Mouse (Mus musculus) kidney, embryonic 16.5 days (tissue): ENCODE data around the gene Phkb. TPM values are rescaled to one million over a fixed set of nuclear protein-coding genes. Genes with fewer than 3 reads are reported as not detected.

Experiments
- ATAC-seq: fragments of 200-750 bp; cut with Nextera tagmentation; 2 replicates; pipeline ENCODE4 v1.8.0; 2017; ENCODE audit warnings: moderate TSS enrichment; ENCODE audit not compliant: low FRiP score, low TSS enrichment
- H3K27ac ChIP-seq: fragments of 300-500 bp; sonication (generic); 2 replicates; pipeline ENCODE4 v1.5.1; 2014; ENCODE audit warnings: low read length
- H3K27me3 ChIP-seq: fragments of 300-500 bp; sonication (generic); 2 replicates; pipeline ENCODE4 v1.6.1; 2014; ENCODE audit warnings: low read length, control low read depth, mixed read lengths; ENCODE audit not compliant: insufficient read depth
- H3K36me3 ChIP-seq: fragments of 300-500 bp; sonication (generic); 2 replicates; pipeline ENCODE4 v1.6.1; 2014; ENCODE audit warnings: low read length, control low read depth, mixed read lengths; ENCODE audit not compliant: insufficient read depth
- H3K4me1 ChIP-seq: fragments of 300-500 bp; sonication (generic); 2 replicates; pipeline ENCODE4 v1.6.1; 2014; ENCODE audit warnings: low read length, control low read depth, mixed read lengths; ENCODE audit not compliant: insufficient read depth
- H3K4me2 ChIP-seq: fragments of 300-500 bp; sonication (generic); replicated peaks from 2 replicates; pipeline ENCODE4 v1.6.1; 2014; ENCODE audit warnings: low read depth, low read length
- H3K4me3 ChIP-seq: fragments of 300-500 bp; sonication (generic); 2 replicates; pipeline ENCODE4 v1.5.1; 2014; ENCODE audit warnings: mild to moderate bottlenecking, low read length
- H3K9ac ChIP-seq: fragments of 300-500 bp; sonication (generic); replicated peaks from 2 replicates; pipeline ENCODE4 v1.6.1; 2014; ENCODE audit warnings: low read length
- H3K9me3 ChIP-seq: fragments of 300-500 bp; sonication (generic); 2 replicates; pipeline ENCODE4 v1.6.1; 2016; ENCODE audit warnings: low read length, control low read depth
- WGBS: fragments of 180-500 bp; shearing (Covaris S2); extraction: QIAGEN DNeasy Blood & Tissue Kit; methylation state at CpG from one replicate; pipeline ENCODE4 v1.1.7; 2014; 5-methylcytosine and 5-hydroxymethylcytosine counted together
- polyA plus RNA-seq: library from polyadenylated mRNA; unstranded; fragments of >200 nt; fragmentation: Nextera tagmentation; extraction: Ambion mirVana; gene quantifications from 2 replicates; pipeline ENCODE4 v1.2.1, GENCODE M21; 2015

Gene Phkb
- polyA plus RNA-seq, 1 experiment from 2014 or later: 55.5 TPM

- no peak overlapping the region for H3K4me2 ChIP-seq
- no peaks in the 10 kb centered on the region for H3K36me3 ChIP-seq
- H3K9ac ChIP-seq: no peak overlapping the region
- H3K27me3 ChIP-seq: no peaks in the 10 kb centered on the region
- no peak overlapping the region for H3K27ac ChIP-seq
- peaks cover 5% of the 10 kb centered on the region; the same call in 1 of the 2 replicates for H3K4me1 ChIP-seq
- H3K9me3 ChIP-seq: no peaks in the 10 kb centered on the region
- no peak overlapping the region for H3K4me3 ChIP-seq
- ATAC-seq: no peak
These were observed 165.7 kb downstream of the Phkb start for GRCm38 (mm10) chr8:86006485-86006884.

GRCm38 (mm10) chr8:86016806-86017205 is 176.0 kb downstream of the Phkb start:
- 81% methylated on average over 2 of the region's 2 CpGs for WGBS
- H3K4me1 ChIP-seq: no peaks in the 10 kb centered on the region

GRCm38 (mm10) chr8:86028646-86029312 is 188.0 kb downstream of the Phkb start:
- H3K4me1 ChIP-seq: no peaks in the 10 kb centered on the region
- no peak overlapping the region for H3K27ac ChIP-seq
- no peaks in the 10 kb centered on the region for H3K9me3 ChIP-seq
- no peak for ATAC-seq
- H3K9ac ChIP-seq: no peak overlapping the region
- 58% methylated on average over 6 of the region's 6 CpGs for WGBS
- H3K27me3 ChIP-seq: no peaks in the 10 kb centered on the region
- H3K4me2 ChIP-seq: no peak overlapping the region
- 0 out of 2 replicates have a peak, but pooled peaks cover 8% of the 10 kb centered on the region for H3K36me3 ChIP-seq
- no peak overlapping the region for H3K4me3 ChIP-seq

More at GRCm38 (mm10) chr8:86016806-86017205, 176.0 kb downstream of the Phkb start:
- Histone ChIP-seq H3K36me3 (peaks cover 6% of the 10 kb centered on the region; the same call in 1 of the 2 replicates), H3K9ac (no peak overlapping the region), H3K9me3 (no peaks in the 10 kb centered on the region), H3K27ac (no peak overlapping the region), H3K4me3 (no peak overlapping the region), H3K4me2 (no peak overlapping the region), H3K27me3 (no peaks in the 10 kb centered on the region)
- no peak for ATAC-seq

- H3K27ac ChIP-seq: no peak overlapping the region
- H3K4me2 ChIP-seq: no peak overlapping the region
- H3K9ac ChIP-seq: no peak overlapping the region
- H3K4me3 ChIP-seq: no peak overlapping the region
- H3K27me3 ChIP-seq: no peaks in the 10 kb centered on the region
- no peaks in the 10 kb centered on the region for H3K9me3 ChIP-seq
- ATAC-seq: no peak
- WGBS: 86% methylated on average over 7 of the region's 7 CpGs
- H3K4me1 ChIP-seq: no peaks in the 10 kb centered on the region
- 0 out of 2 replicates have a peak, but pooled peaks cover 8% of the 10 kb centered on the region for H3K36me3 ChIP-seq
These were observed 188.7 kb downstream of the Phkb start for GRCm38 (mm10) chr8:86029451-86029850.

GRCm38 (mm10) chr8:86034662-86035365 is 194.1 kb downstream of the Phkb start:
- Histone ChIP-seq H3K4me2 (no peak overlapping the region), H3K9me3 (no peaks in the 10 kb centered on the region), H3K27me3 (no peaks in the 10 kb centered on the region), H3K4me3 (no peak overlapping the region), H3K27ac (no peak overlapping the region), H3K9ac (no peak overlapping the region), H3K4me1 (no peaks in the 10 kb centered on the region), H3K36me3 (0 out of 2 replicates have a peak, but pooled peaks cover 11% of the 10 kb centered on the region)
- WGBS: 69% methylated on average over 6 of the region's 6 CpGs
- no peak for ATAC-seq

- H3K4me1 ChIP-seq: no peaks in the 10 kb centered on the region
- no peak overlapping the region for H3K4me2 ChIP-seq
- H3K4me3 ChIP-seq: no peak overlapping the region
- H3K9ac ChIP-seq: no peak overlapping the region
- H3K36me3 ChIP-seq: 0 out of 2 replicates have a peak, but pooled peaks cover 10% of the 10 kb centered on the region
- H3K27ac ChIP-seq: no peak overlapping the region
- 76% methylated on average over 4 of the region's 4 CpGs for WGBS
- ATAC-seq: no peak
- H3K27me3 ChIP-seq: no peaks in the 10 kb centered on the region
- H3K9me3 ChIP-seq: no peaks in the 10 kb centered on the region
These were observed 194.6 kb downstream of the Phkb start for GRCm38 (mm10) chr8:86035371-86035770.

- H3K27ac ChIP-seq: no peak overlapping the region
- no peak overlapping the region for H3K9ac ChIP-seq
- no peaks in the 10 kb centered on the region for H3K27me3 ChIP-seq
- no peak overlapping the region for H3K4me3 ChIP-seq
- ATAC-seq: no peak
- 91% methylated on average over 3 of the region's 3 CpGs for WGBS
- 0 out of 2 replicates have a peak, but pooled peaks cover 7% of the 10 kb centered on the region for H3K36me3 ChIP-seq
- H3K9me3 ChIP-seq: no peaks in the 10 kb centered on the region
- H3K4me2 ChIP-seq: no peak overlapping the region
- H3K4me1 ChIP-seq: no peaks in the 10 kb centered on the region
These were observed 197.7 kb downstream of the Phkb start for GRCm38 (mm10) chr8:86038462-86038861.

- 47% methylated on average over 2 of the region's 2 CpGs for WGBS
These were observed 201.3 kb downstream of the Phkb start for GRCm38 (mm10) chr8:86042049-86042448.

GRCm38 (mm10) chr8:86050882-86051281 is 210.1 kb downstream of the Phkb start:
- 83% methylated on average over 3 of the region's 3 CpGs for WGBS
- Histone ChIP-seq H3K4me1 (no peaks in the 10 kb centered on the region), H3K4me3 (no peak overlapping the region), H3K9me3 (no peaks in the 10 kb centered on the region), H3K9ac (no peak overlapping the region), H3K27me3 (no peaks in the 10 kb centered on the region), H3K4me2 (no peak overlapping the region), H3K27ac (no peak overlapping the region), H3K36me3 (no peaks in the 10 kb centered on the region)
- ATAC-seq: no peak

More at GRCm38 (mm10) chr8:86042049-86042448, 201.3 kb downstream of the Phkb start:
- no peak overlapping the region for H3K9ac ChIP-seq
- no peak overlapping the region for H3K4me2 ChIP-seq
- 0 out of 2 replicates have a peak, but pooled peaks cover 4% of the 10 kb centered on the region for H3K36me3 ChIP-seq
- no peaks in the 10 kb centered on the region for H3K27me3 ChIP-seq
- no peak overlapping the region for H3K4me3 ChIP-seq
- H3K4me1 ChIP-seq: no peaks in the 10 kb centered on the region
- no peaks in the 10 kb centered on the region for H3K9me3 ChIP-seq
- no peak for ATAC-seq
- H3K27ac ChIP-seq: no peak overlapping the region

- ATAC-seq: no peak
- Histone ChIP-seq H3K4me2 (no peak overlapping the region), H3K36me3 (peaks cover 6% of the 10 kb centered on the region; the same call in 1 of the 2 replicates), H3K4me3 (no peak overlapping the region), H3K4me1 (no peaks in the 10 kb centered on the region), H3K9ac (no peak overlapping the region), H3K27me3 (no peaks in the 10 kb centered on the region), H3K9me3 (no peaks in the 10 kb centered on the region), H3K27ac (no peak overlapping the region)
- WGBS: 83% methylated on average over 4 of the region's 4 CpGs
These were observed 211.2 kb downstream of the Phkb start for GRCm38 (mm10) chr8:86052003-86052402.
